Mouse (Mus musculus) limb, embryonic 14.5 days (tissue): Measurements from ENCODE around the gene Parp11. TPM values are rescaled to one million over a fixed set of nuclear protein-coding genes. Genes with fewer than 3 reads are reported as not detected.

ENCODE experiments used
- ATAC-seq: fragments of 200-750 bp; cut with Nextera tagmentation; 2 replicates; pipeline ENCODE4 v1.8.0; 2017; ENCODE audit warnings: low read depth, moderate number of reproducible peaks, moderate TSS enrichment; ENCODE audit not compliant: low FRiP score
- DNase-seq: peaks from one replicate; pipeline ENCODE4 v3.0.0-alpha.2; 2015; ENCODE audit warnings: low spot score
- H3K27ac ChIP-seq: fragments of 300-500 bp; sonication (generic); replicated peaks from 2 replicates; pipeline ENCODE4 v1.5.1; 2014; ENCODE audit warnings: low read depth, mild to moderate bottlenecking, low read length, moderate library complexity, mixed read lengths
- H3K27me3 ChIP-seq: fragments of 300-500 bp; sonication (generic); 2 replicates; pipeline ENCODE4 v1.6.1; 2014; ENCODE audit warnings: low read length, mixed read lengths; ENCODE audit not compliant: control insufficient read depth, insufficient read depth
- H3K36me3 ChIP-seq: fragments of 300-500 bp; sonication (generic); 2 replicates; pipeline ENCODE4 v1.6.1; 2014; ENCODE audit warnings: mild to moderate bottlenecking, low read length, moderate library complexity, mixed read lengths; ENCODE audit not compliant: control insufficient read depth, insufficient read depth
- H3K4me1 ChIP-seq: fragments of 300-500 bp; sonication (generic); 2 replicates; pipeline ENCODE4 v1.6.1; 2014; ENCODE audit warnings: antibody characterized with exemption, low read length, mixed read lengths; ENCODE audit not compliant: control insufficient read depth, insufficient read depth
- H3K4me2 ChIP-seq: fragments of 300-500 bp; sonication (generic); replicated peaks from 2 replicates; pipeline ENCODE4 v1.6.1; 2014; ENCODE audit warnings: low read depth, mild to moderate bottlenecking, low read length, moderate library complexity; ENCODE audit not compliant: severe bottlenecking
- H3K4me3 ChIP-seq: fragments of 300-500 bp; sonication (generic); replicated peaks from 2 replicates; pipeline ENCODE4 v1.5.1; 2014; ENCODE audit warnings: low read length
- H3K9ac ChIP-seq: fragments of 300-500 bp; sonication (generic); 2 replicates; pipeline ENCODE4 v1.6.1; 2014; ENCODE audit warnings: mild to moderate bottlenecking, low read depth, low read length, moderate library complexity; ENCODE audit not compliant: severe bottlenecking
- H3K9me3 ChIP-seq: fragments of 300-500 bp; sonication (generic); 2 replicates; pipeline ENCODE4 v1.6.1; 2016; ENCODE audit warnings: low read length; ENCODE audit not compliant: control insufficient read depth
- POLR2A ChIP-seq: fragments of 200-500 bp; IDR thresholded peaks from 2 replicates; pipeline ENCODE4 v1.8.0; 2012; ENCODE audit warnings: inconsistent platforms, mild to moderate bottlenecking, moderate library complexity, borderline replicate concordance; ENCODE audit not compliant: insufficient read depth, insufficient read length; ENCODE audit errors: extremely low read depth
- WGBS: fragments of 180-500 bp; shearing (Covaris S2); extraction: QIAGEN DNeasy Blood & Tissue Kit; methylation state at CpG from one replicate; pipeline ENCODE4 v1.1.7; 2014; 5-methylcytosine and 5-hydroxymethylcytosine counted together
- polyA plus RNA-seq, 2 experiments: library from polyadenylated mRNA; depleted of rRNA in 1 of 2; stranded (reverse) in 1 of 2; unstranded in 1 of 2; fragments of >200 nt; fragmentation: Nextera tagmentation in 1 of 2; extraction: Ambion mirVana in 1 of 2; gene quantifications; 2 replicates each; pipeline versions ENCODE4 v1.2.1 to v1.2.3; 2012 to 2014

The Parp11 gene
- polyA plus RNA-seq, 2 experiments = 25.4 to 27.8 TPM

- WGBS = 29% methylated on average over 4 of the region's 4 CpGs
- TF ChIP-seq POLR2A = no peak
These were observed 38.9 kb upstream of the Parp11 start for GRCm38 (mm10) chr6:127407742-127408141.

GRCm38 (mm10) chr6:127417525-127418184 is 29.0 kb upstream of the Parp11 start:
- WGBS = 63% methylated on average over 12 of the region's 12 CpGs
- Histone ChIP-seq H3K27me3 (no peaks in the 10 kb centered on the region), H3K4me1 (no peaks in the 10 kb centered on the region), H3K27ac (no peak overlapping the region), H3K9me3 (no peaks in the 10 kb centered on the region), H3K9ac (no peak overlapping the region), H3K4me2 (no peak overlapping the region), H3K4me3 (no peak overlapping the region), H3K36me3 (no peaks in the 10 kb centered on the region)
- ATAC-seq = no peak
- TF ChIP-seq POLR2A = no peak
- DNase-seq = no peak

More at GRCm38 (mm10) chr6:127407742-127408141, 38.9 kb upstream of the Parp11 start:
- Histone ChIP-seq H3K4me1 (peaks cover 18% of the 10 kb centered on the region), H3K4me3 (no peak overlapping the region), H3K36me3 (no peaks in the 10 kb centered on the region), H3K4me2 (no peak overlapping the region), H3K9ac (no peak overlapping the region; the same call in 1 of the 2 replicates), H3K27ac (no peak overlapping the region), H3K27me3 (no peaks in the 10 kb centered on the region), H3K9me3 (no peaks in the 10 kb centered on the region)
- peak; percentile 68 for DNase-seq
- ATAC-seq = peak; percentile 85

GRCm38 (mm10) chr6:127418322-127418721 is 28.3 kb upstream of the Parp11 start:
- ATAC-seq (no peak), DNase-seq (no peak)
- H3K4me2 ChIP-seq = no peak overlapping the region
- no peak overlapping the region for H3K9ac ChIP-seq
- WGBS = 83% methylated on average over 2 of the region's 2 CpGs
- H3K4me1 ChIP-seq = no peaks in the 10 kb centered on the region
- no peaks in the 10 kb centered on the region for H3K27me3 ChIP-seq
- TF ChIP-seq POLR2A = no peak
- no peak overlapping the region for H3K4me3 ChIP-seq
- H3K36me3 ChIP-seq = no peaks in the 10 kb centered on the region
- no peaks in the 10 kb centered on the region for H3K9me3 ChIP-seq
- H3K27ac ChIP-seq = no peak overlapping the region

GRCm38 (mm10) chr6:127420115-127420514 is 26.5 kb upstream of the Parp11 start:
- Histone ChIP-seq H3K27ac (no peak overlapping the region), H3K4me3 (no peak overlapping the region), H3K27me3 (no peaks in the 10 kb centered on the region), H3K36me3 (no peaks in the 10 kb centered on the region), H3K4me1 (no peaks in the 10 kb centered on the region), H3K4me2 (no peak overlapping the region), H3K9me3 (no peaks in the 10 kb centered on the region), H3K9ac (no peak overlapping the region)
- DNase-seq (no peak), ATAC-seq (no peak)
- 68% methylated on average over 2 of the region's 2 CpGs for WGBS
- no peak for TF ChIP-seq POLR2A

GRCm38 (mm10) chr6:127425095-127425494 is 21.5 kb upstream of the Parp11 start:
- no peak overlapping the region for H3K9ac ChIP-seq
- H3K27ac ChIP-seq = no peak overlapping the region
- ATAC-seq = no peak
- no peak for TF ChIP-seq POLR2A
- H3K27me3 ChIP-seq = no peaks in the 10 kb centered on the region
- no peaks in the 10 kb centered on the region for H3K36me3 ChIP-seq
- H3K9me3 ChIP-seq = no peaks in the 10 kb centered on the region
- DNase-seq = no peak
- no peaks in the 10 kb centered on the region for H3K4me1 ChIP-seq
- no peak overlapping the region for H3K4me3 ChIP-seq
- WGBS = 80% methylated on average over 5 of the region's 5 CpGs
- H3K4me2 ChIP-seq = no peak overlapping the region
